Mouse (Mus musculus): ENCODE measurements around the gene Atf6.
A peak's percentile ranks its signal among the peaks of the same experiment; 100 is the strongest.

Atf6 gene

DNA sequence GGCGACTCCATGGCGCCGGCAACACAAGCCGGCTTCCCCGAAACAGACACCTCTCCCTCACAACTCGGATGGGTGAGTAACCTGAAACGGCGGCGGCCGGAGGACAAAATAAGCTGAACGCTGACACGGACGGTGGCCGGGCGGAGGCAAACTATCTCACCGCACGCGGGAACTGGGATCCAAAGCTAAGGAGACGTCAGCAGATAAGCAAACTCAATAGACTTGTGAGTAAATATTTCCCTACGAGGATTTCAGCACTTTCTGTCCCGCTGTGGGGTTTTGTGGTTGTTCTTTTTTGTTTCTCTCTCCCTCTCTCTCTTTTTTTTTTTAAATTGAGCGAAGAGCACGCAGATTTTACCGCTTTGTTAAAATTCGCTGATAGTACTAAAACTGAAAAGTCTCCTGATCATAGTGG, at the start of gene Atf6:
Atf6 (minus strand) TSS at position 81 of the 415 bp plus-strand sequence.
- peak; percentile 98 for DNase-seq

GRCm38 (mm10) chr1:170915657-170916056, 48.1 kb upstream of the Atf6 start:
- no peak for DNase-seq

GRCm38 (mm10) chr1:170912891-170913615, 45.5 kb upstream of the Atf6 start, which contains the start of gene Fcrlb:
Fcrlb (minus strand) TSS chr1:170912941.
- DNase-seq, result no peak

DNA sequence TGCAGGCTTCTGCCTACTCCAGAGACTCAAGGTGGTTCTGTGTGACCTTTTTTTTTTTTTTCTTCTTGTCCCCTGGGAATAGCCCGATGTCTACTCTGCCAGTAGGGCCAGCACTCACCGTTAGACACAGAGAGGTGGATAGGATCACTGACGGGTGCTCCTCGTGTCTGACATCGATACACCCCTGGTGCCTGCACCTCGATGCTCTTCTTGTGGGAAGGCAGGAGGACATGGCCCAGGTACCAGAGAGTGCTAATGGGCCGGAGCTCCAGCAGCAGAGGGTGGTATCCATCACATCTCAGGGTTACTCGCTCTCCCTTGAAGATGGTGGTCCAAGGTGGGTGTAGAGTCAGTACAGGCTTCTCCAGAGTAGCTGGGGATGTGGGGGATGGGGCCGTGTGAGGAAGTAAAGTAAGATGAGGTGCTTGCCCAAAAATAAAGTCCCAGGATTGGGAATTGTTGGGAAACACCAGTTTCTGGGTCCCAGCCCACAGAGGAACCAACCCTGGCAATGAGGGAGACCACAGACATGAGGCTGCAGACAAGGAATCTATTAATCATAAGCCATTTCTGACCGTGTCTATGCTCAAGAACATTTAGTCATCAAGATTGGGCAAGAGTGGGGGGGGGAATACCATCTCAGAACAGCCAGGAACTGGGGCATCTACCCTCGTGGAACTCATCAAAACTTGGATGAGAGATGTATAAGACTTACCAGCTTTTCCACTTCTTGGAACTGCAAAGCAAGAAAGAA, 44.5 kb upstream of the Atf6 start:
- DNase-seq, result no peak

DNA sequence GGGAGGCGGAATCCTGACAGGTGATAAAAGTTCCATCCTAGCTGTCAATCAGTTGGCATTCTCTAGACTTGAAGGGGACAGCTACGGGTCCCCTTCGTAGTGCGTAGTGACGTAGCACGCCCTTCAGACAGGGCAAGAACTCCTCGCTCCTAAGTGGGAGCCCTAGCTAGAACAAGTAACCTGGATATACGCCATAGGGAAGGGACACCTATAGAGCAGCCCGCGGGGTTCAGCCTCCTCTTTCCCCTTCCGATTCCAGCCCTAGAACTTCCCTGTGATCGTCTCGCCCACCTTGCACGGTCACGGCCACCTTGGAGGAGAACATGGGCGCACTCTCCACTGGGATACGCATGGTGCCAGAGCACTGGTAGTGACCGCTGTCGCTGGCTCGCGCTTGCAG, 40.8 kb upstream of the Atf6 start:
- DNase-seq, result no peak

DNA sequence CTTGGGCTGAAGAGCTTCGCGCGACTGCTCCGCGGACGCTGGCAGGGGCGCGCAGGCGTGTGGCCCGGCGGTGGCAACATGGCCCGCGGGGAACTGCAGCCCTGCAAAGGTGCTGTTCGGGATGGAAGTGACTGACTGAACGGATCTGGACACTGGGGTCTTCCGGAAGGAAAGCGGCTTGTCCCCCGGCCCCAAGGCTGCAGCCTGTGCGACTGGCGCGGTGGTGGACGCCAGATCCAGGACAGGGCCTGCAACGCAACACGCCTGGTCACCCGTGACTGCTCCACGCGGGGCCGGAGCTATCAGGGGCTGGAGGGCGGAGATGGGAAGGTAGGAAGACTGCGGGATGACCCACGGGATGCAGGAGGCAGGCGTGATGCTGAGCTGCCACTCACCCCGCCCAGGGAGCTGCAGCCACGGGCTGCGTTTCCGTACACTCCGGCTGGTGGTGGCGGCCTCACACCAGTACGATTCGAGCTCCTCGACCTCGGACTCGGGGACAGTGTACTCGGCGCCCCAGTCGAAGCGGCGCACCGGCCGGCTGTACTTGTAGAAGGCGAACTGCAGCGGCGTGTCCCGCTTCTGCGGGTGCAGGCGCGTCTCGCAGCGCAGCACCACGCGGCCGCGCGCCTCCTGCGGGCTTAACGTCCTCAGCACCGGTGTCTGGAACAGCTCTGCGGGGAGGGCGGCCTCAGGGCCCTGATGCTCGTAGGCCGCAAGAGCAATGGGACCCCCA, 40.1 kb upstream of the Atf6 start:
- no peak for DNase-seq

- no peak for DNase-seq
Measured at GRCm38 (mm10) chr1:170907111-170907455, 39.5 kb upstream of the Atf6 start.

DNA sequence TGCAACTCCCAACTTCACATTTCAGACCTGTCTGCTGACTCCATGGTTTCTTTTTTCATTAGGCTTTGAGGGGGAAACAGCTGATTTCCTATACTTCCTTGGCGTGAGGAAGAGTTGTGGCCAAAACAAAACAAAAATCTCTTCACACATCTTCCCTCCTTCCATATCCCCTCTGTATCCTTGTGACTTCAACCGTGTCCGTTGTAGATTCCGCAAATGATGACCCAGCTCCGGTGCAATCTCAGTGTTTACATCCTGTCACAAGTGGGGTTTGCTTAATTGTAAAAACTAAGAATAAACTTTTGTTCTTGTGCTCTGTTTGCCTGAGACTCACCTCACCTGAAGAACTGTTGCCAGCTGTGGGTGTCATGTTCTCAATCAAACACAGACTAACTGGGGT, 35.9 kb upstream of the Atf6 start:
- DNase-seq, result no peak

DNA sequence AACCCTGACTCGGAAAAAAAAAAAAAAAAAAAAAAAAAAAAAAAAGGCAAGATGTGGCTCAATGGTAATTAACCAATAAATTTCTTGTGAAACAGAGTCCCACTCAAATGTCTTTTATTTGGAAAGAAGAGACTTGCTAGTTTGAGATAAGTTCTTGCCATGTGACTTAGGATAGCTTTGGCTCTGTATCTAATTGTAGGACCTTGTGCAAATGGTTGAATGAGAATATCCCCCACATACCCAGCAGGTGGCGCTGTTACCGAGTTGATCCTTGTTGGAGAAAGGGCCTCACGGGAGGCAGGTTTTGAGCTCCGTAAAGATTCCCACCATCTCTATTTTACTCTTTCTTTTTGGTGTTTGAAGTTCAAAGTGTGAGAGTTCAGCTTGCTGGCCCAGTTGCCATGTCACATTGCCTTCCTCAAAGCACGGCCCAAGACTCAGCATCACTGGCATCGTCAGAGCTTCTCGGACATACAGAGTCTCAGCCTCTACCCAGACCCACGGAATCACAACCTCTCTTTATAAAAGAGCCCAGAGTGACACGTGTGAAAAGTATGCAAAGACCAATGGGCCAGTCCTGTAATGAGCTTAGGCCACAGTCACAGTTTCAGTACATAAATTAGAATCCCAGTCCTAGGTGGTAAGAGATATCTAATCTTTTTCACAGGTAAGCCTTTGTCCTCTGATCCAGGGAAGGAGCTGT, 34.1 kb upstream of the Atf6 start:
- peak; percentile 89 for DNase-seq

- DNase-seq, result peak; percentile 75
Measured at GRCm38 (mm10) chr1:170900799-170901467, 33.4 kb upstream of the Atf6 start.

DNA sequence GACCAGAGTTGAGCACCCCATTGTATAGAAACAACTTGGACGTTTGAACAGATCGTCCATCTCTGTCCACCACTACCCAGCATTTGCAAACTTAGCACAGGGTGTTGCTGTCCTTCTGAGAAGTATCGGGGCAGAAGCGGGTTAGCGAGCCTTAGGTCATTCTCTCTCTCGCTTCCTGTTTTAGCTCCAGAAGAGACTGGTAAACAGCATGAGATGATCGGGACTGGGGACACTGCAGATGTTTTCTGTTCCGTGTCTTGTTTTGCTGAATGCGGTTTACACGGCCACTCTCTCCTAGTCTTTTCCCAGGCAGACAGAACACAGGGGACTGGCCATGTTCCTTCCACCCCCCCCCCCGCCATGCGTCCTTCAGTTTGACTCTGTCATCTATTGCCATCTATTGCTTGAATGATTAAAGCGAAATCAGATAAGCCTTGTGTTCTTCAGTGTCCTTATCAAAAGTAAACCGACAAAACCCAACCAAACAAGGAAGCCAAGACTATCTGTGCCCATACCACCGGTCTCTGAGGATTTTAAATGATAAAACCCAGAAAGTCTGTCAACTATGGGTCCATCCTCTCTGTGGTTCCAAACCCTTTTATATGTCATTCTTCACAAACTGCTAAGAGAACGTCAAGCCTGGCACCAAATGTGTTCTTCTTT, 31.0 kb upstream of the Atf6 start:
- DNase-seq, result no peak

GRCm38 (mm10) chr1:170896651-170897281, 29.2 kb upstream of the Atf6 start:
- no peak for DNase-seq

DNA sequence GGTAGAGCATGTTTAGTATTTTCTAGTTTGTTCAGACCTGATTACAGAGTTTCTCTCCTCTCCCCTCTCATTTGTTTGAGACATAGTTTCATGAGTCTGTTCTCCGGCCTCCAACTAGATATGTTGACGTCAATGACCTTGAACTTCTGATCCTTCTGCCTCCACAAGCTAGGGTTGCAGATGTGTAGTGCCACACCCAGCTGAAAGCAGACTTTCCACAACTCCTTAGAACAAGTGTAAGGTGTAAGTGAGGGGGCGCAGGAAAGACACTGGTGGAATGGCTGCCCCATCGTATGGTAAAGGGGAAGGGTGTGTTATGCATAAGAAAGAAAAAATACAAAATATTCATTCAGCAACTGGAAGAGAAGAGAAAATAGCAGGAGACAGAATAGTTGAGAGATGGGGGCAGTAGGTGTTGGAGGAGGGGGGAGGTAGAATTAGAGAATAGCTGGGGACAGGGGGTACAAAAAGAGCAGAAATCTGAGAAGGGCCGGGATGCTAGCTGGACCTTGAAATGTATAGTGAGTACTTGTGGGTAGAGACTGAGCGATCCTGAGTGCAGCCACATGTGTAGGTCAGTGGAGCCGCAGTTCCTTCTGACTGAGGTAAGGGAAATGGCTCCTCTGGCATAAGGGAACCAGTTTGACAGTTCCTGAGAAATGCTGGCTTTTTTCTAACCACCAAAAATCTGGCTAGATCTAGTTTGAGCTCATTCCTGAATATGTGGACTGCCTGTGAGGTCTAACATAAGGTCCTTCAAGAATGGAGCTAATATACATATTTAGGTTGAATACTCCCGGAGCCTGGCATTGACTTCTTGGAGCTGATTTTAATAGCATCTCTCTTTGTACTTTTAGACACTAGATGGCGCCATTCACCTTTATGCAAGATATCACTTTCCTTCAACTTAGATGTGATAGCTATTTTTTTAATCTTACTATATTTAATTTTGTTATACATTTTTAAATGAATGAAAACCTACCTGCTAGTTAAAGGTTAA, 27.3 kb upstream of the Atf6 start:
- peak; percentile 65 for DNase-seq

- DNase-seq, result no peak
Measured at GRCm38 (mm10) chr1:170892279-170892678, 24.7 kb upstream of the Atf6 start.

- no peak for DNase-seq
Measured at GRCm38 (mm10) chr1:170891646-170892045, 24.1 kb upstream of the Atf6 start.

GRCm38 (mm10) chr1:170889310-170889709, 21.7 kb upstream of the Atf6 start:
- DNase-seq, result no peak

- no peak for DNase-seq
Measured at GRCm38 (mm10) chr1:170886044-170886458, 18.5 kb upstream of the Atf6 start.

DNA sequence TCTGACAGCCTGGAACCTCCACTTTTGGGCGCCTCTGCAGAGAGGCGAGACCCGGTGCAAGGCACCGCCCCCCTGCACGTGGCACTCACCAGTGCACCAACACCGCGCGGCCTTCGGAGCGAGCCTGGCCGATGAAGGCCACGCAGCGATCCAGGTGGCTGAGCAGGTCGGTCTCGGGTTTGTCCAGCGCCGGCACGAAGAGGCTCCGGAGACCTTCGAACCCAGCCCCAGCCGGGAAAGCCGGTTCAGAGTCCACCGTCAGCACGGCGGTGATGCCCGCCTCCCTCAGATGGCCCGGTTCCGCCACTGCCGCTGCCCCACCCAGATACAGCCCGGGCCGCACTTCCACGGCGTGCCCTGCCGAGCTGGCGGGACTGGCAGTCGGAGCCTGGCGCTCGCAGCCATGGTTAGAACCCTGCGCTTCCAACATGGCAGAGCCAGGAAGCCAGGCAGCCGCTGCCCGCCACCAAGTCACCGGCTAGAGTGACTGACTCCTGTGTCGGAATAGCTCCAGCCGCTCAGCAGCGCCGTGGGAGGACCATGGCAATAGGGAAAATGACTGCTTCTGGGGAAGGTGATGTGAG, 17.5 kb upstream of the Atf6 start, which contains the start of the genes Gm26620 and Dusp12:
Gm26620 (plus strand) TSS at position 88 of the 584 bp plus-strand sequence.
Dusp12 (minus strand) TSS at position 563 of the 584 bp plus-strand sequence.
- DNase-seq, result peak; percentile 91

DNA sequence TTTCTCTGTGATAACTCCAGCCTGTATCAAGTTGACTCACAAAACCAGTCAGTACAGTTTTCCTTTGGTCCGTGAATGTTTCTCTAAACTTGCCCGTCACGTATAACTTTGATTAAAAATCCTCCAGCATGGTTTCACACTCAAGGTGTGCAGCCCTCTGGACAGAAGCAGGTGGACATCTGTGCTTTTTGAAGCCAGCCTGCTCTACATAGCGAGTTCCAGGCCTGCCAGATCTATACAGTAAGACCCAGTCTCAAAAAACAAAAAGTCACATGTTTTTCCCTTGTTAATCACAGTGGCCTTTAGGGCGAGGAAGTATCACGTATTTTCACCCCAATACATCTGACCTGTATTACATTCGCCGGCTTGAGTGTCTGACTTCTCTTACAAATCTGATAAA, 16.8 kb upstream of the Atf6 start:
- no peak for DNase-seq
